Mouse (Mus musculus) bone marrow macrophage, adult 2 months (primary cell): Measurements from ENCODE around the gene Ifnl2. TPM values are rescaled to one million over a fixed set of nuclear protein-coding genes. Genes with fewer than 3 reads are reported as not detected.
A peak's percentile ranks its signal among the peaks of the same experiment; 100 is the strongest.

Experiments used
- H3K27ac ChIP-seq: 2 replicates; pipeline ENCODE4 v1.5.1; 2012; ENCODE audit warnings: low read depth, low read length; ENCODE audit not compliant: insufficient read depth
- H3K4me1 ChIP-seq: 2 replicates; pipeline ENCODE4 v1.6.1; 2012; ENCODE audit warnings: low read length; ENCODE audit not compliant: control insufficient read depth, insufficient read depth
- H3K4me3 ChIP-seq: 2 replicates; pipeline ENCODE4 v1.5.1; 2012; ENCODE audit warnings: mild to moderate bottlenecking, low read length, moderate library complexity; ENCODE audit not compliant: insufficient read depth
- CTCF ChIP-seq: IDR thresholded peaks from 2 replicates; pipeline ENCODE4 v1.5.1; 2012; ENCODE audit warnings: low read depth, mild to moderate bottlenecking, low read length, moderate library complexity
- POLR2A ChIP-seq: IDR thresholded peaks from 2 replicates; pipeline ENCODE4 v1.6.1; 2012; ENCODE audit warnings: mild to moderate bottlenecking, low read depth, low read length, borderline replicate concordance
- polyA plus RNA-seq: library from polyadenylated mRNA; stranded (reverse); fragments of >200 nt; gene quantifications from 2 replicates; pipeline ENCODE4 v1.2.4, GENCODE M21; 2012; ENCODE audit not compliant: missing spikeins, insufficient read depth, insufficient read length

The Ifnl2 gene
- polyA plus RNA-seq, 1 experiment: not detected

DNA sequence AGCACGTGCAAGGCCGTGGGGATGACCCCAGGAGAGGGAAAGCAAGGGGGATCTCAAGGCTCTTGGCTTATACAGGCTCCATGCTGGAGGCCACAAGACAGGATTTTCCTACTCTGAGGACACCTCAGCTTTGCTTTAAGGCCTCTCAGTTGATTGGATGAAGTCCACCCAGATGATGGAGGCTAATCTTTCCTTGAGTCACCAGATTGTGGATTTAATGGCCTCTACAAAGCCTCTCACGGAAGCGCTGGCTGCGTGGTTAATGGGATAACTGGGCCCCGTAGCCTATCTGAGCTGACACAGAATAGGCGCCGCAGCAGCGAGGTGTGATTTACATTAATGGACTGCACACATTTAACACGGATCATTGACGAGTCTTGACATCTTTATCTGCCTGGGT, 14.8 kb downstream of the Ifnl2 start:
- Histone ChIP-seq H3K27ac (no peak overlapping the region), H3K4me1 (no peaks in the 10 kb centered on the region), H3K4me3 (no peak overlapping the region)
- TF ChIP-seq POLR2A (no peak), CTCF (no peak)

DNA sequence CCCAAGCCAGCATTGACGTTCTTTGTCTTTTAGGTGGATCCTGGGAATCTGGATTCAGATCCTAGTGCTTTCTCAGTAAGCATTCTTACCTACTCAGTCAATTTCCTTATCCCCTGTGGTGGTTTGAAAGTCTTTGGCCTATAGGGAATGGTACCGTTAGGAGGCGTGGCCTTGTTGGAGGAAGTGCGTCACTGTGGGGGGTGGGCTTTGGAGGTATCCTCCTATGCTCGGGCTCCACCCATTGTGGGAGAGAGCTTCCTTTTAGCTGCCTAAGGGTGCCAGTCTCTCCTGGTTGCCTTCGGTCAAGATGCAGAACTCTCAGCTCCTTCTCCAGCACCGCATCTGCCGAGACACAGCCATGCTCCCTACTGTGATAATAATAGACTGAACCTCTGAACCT, 17.9 kb downstream of the Ifnl2 start:
- no peak for TF ChIP-seq CTCF
- no peak for TF ChIP-seq POLR2A
- H3K27ac ChIP-seq: no peak overlapping the region
- H3K4me1 ChIP-seq: no peaks in the 10 kb centered on the region
- no peak overlapping the region for H3K4me3 ChIP-seq

DNA sequence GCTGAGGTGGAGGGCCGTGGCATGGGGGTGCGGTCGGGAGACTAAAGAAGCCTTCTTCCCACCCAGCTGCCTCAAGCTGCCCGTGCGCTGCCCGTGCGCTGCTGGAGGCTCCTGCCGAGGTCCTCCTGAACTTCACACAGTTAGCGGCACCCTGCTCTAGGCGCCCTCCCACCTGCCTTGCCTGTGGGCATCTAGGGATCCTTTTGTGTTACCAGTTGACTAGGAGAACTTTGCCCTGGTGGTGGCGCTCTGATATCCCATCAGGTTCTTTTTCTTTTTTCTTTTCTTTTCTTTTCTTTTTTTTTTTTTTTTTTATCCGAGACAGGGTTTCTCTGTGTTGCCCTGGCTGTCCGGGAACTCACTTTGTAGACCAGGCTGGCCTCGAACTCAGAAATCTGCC, 19.4 kb downstream of the Ifnl2 start:
- no peaks in the 10 kb centered on the region for H3K4me1 ChIP-seq
- TF ChIP-seq CTCF (no peak), POLR2A (no peak)
- no peak overlapping the region for H3K4me3 ChIP-seq
- H3K27ac ChIP-seq: no peak overlapping the region

DNA sequence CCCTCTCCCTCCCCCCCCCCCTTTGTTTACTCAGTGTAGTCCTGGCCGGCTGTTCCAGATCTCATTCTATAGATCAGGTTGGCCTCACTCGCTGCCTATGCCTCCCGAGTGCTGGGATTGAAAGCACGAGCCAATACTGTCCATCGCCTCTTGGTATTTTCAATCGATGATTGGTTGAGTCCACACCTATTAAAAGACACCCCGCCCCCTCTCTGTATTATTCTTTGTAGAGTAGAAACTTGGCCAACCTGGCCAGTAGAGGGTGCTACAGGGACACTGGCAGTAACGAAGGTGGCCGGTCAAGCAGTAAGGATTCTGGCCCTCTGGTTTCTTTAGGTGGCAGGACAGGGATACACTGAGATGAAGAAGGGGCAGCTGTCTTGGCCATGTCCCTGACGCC, 19.8 kb downstream of the Ifnl2 start:
- H3K4me1 ChIP-seq: no peaks in the 10 kb centered on the region
- H3K27ac ChIP-seq: no peak overlapping the region
- no peak overlapping the region for H3K4me3 ChIP-seq
- TF ChIP-seq POLR2A (no peak), CTCF (0 out of 2 replicates have a peak, but pooled peaks have one; percentile 18)

DNA sequence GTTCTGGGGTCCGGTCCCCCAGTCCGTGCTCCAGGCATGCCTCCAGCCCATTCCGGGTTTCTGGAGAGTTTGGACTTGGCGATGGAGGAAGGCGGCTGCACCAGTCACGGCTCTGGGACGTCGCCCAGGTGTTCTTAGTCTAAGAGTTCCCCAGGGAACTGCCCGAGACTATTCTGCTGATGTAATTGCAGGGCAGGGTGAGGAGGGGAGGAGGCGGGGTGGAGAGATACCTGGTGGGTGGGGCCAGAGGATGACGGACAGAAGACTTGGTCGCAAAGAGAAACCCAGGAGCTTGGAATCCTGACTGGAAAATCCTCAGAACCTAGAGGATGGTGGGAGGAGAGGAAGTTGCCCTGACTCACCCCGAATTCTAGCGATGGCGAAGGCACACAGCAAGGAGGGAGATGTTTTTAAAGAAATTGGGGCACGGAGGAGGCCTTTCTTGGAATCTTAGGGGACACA, 22.2 kb downstream of the Ifnl2 start:
- no peak overlapping the region for H3K27ac ChIP-seq
- no peak overlapping the region for H3K4me3 ChIP-seq

DNA sequence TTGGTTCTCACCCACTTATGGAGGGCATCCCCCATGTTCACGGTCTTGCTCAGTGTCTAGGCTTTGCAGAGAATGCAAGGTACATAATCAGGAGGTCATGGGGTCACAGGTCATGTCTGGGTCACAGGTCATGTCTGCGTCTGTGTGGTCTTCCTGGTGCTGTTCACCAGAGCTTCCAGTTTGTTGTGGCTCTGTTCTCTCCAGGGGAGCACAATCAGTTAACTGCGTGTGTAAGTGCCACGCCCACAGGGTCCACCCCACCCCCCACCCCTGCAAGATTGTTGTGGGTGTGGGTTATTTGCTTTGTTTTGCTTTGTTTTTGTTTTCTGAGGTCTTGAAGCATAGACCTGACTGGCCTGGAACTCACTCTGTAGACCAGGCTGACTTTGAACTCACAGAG, 26.1 kb downstream of the Ifnl2 start:
- TF ChIP-seq CTCF (no peak), POLR2A (no peak)
- no peak overlapping the region for H3K27ac ChIP-seq
- peaks cover under 1% of the 10 kb centered on the region for H3K4me1 ChIP-seq
- no peak overlapping the region for H3K4me3 ChIP-seq

More for the DNA sequence above, 22.2 kb downstream of the Ifnl2 start:
- TF ChIP-seq POLR2A (no peak), CTCF (no peak)
- no peaks in the 10 kb centered on the region for H3K4me1 ChIP-seq

DNA sequence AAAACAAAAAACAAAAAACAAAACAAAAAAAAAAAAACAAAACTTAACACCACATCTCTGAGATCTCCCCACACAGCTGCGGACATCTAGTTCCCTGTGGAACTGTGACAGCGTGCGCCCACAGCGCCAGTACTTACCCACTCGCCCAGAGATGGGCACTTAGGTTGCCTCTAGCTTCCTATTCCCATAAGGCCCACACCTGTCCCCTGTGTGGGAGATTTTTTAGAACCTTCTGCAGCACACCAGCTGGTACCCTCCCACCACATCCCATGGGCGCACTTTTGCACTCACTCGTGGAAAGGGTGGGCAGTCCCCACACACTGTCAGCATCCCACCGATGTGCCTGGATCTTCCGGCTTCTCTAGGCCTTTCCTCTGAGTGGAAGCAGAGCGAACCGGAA, 27.4 kb downstream of the Ifnl2 start:
- H3K4me3 ChIP-seq: no peak overlapping the region
- H3K27ac ChIP-seq: no peak overlapping the region
- no peak for TF ChIP-seq POLR2A
- no peak for TF ChIP-seq CTCF
- H3K4me1 ChIP-seq: peaks cover 6% of the 10 kb centered on the region

DNA sequence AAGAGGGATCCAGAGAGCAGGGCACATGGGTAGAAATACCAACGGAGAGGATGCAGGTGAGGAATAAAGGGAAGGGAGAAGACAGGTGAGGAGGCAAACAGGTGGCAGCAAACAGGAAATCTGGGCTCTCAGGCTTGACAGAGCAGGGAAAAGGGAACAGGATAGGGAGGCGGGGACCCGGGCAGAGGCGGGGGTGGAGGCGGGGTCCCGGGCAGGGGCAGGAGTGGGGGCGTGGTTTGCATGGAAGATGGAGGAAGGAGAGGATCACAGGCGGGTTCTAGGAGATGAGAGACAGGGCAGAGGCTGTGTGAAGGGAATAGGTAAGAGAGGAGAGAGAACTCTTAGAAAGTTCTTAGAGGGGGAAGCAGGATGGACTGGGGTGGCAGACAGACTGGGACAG, 31.4 kb downstream of the Ifnl2 start:
- Histone ChIP-seq H3K27ac (no peak overlapping the region), H3K4me3 (no peak overlapping the region), H3K4me1 (peaks cover 6% of the 10 kb centered on the region)
- TF ChIP-seq CTCF (no peak), POLR2A (no peak)

DNA sequence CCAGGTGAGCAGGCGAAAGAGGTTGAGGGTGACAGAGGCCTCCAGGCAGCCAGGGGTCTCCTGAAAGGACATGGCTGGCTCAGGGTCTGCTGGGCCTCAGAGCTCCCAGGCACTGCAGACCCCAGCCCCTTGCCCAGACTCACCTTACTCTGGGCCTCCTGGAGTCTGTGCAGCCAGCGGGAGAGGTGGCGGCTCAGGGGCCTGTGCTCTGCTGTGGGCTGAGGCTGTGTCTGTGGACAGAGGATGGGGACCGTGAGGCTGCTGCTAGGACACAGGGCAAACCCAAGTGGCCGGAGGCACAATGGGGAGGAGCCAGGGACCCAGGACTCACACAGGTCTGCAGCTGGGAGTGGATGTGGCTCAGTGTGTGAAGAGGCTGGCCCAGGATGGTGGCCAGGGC, 32.9 kb downstream of the Ifnl2 start:
- Histone ChIP-seq H3K4me1 (peaks cover 6% of the 10 kb centered on the region), H3K4me3 (no peak overlapping the region), H3K27ac (no peak overlapping the region)
- TF ChIP-seq POLR2A (no peak), CTCF (no peak)

DNA sequence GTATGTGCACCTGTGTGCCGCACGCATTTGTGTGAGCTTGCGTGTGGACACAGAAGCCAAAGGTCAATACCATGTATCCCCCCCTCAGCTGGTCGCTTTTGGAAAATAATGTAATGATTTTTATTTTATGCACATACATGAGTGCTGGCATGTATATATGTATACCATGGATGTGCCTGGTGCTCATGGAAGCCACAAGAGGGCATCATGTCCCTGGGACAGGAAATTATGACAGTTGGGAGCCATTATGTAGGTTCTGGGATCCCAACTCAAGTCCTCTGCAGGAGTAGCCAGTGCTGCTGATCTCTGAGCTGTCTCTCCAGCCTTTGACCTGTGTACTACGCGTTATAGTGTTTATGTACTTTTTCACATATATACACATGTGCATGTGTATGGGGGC, 34.1 kb downstream of the Ifnl2 start:
- no peak for TF ChIP-seq CTCF
- no peak for TF ChIP-seq POLR2A
- Histone ChIP-seq H3K4me1 (peaks cover 12% of the 10 kb centered on the region), H3K4me3 (no peak overlapping the region), H3K27ac (no peak overlapping the region)

DNA sequence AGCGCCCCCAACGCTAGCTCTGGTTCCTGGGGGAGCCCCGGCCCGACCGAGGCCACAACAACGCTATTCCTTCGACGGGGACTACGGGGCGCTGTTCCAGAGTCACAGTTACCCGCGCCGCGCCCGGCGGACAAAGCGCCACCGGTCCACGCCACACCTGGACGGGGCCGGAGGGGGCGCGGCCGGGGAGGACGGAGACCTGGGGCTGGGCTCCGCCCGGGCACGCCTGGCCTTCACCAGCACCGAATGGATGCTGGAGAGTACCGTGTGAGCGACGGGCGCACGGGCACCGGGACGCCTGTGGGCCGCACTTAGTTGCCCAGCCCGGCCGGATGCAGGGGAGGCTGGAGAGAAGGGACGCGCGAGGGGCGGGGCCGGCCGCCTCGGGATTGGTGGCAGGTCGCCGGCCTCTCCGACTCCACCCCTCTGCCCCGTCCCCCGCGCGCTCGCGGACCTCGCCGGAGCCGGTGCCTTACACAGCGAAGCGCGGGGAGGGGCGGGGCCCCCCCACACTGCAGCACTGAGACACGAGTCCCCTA, 43.0 kb downstream of the Ifnl2 start:
- peak overlapping the region; percentile 29 for H3K4me3 ChIP-seq

More for the DNA sequence above, 43.0 kb downstream of the Ifnl2 start:
- Histone ChIP-seq H3K4me1 (peaks cover 18% of the 10 kb centered on the region), H3K27ac (no peak overlapping the region)
- TF ChIP-seq POLR2A (no peak), CTCF (no peak)
